Mouse (Mus musculus) erythroblast, adult 5-6 weeks (primary cell): Measurements from ENCODE around the gene Afg3l1. TPM values are rescaled to one million over a fixed set of nuclear protein-coding genes. Genes with fewer than 3 reads are reported as not detected.
"Not testable (repeated sequence)": the region's sequence is repeated elsewhere in the genome, so short reads cannot be mapped to it uniquely, and the experiment has no call there.

Source experiments
- ATAC-seq: replicated peaks from 2 replicates; pipeline ENCODE4 v1.8.0; 2016; ENCODE audit warnings: moderate number of reproducible peaks, mild to moderate bottlenecking, moderate TSS enrichment, inconsistent platforms; ENCODE audit not compliant: poor library complexity, low FRiP score, severe bottlenecking
- total RNA-seq, 2 experiments: library from RNA; stranded (forward) in 1 of 2; stranded (reverse) in 1 of 2; fragments of 150-400 nt in 1 of 2; fragments of 200-764, 138-1000 nt in 1 of 2; gene quantifications; 2 replicates each; pipeline versions ENCODE4 v1.2.3 to v1.2.4; 2015 to 2017; ENCODE audit warnings: low replicate concordance in 2 of 2

Afg3l1 gene
- total RNA-seq, 2 experiments from 2014 or later, result 2.6 to 10.4 TPM

- no peak for ATAC-seq
Measured at GRCm38 (mm10) chr8:123510819-123511218, 33.1 kb downstream of the Afg3l1 start.

GRCm38 (mm10) chr8:123514136-123514535, 36.4 kb downstream of the Afg3l1 start:
- ATAC-seq, result no peak

- no peak for ATAC-seq
Measured at GRCm38 (mm10) chr8:123514781-123515539, 37.3 kb downstream of the Afg3l1 start, which contains the start of gene Dbndd1. Dbndd1 (minus strand) TSS chr8:123515463.

- ATAC-seq, result no peak
Measured at GRCm38 (mm10) chr8:123515540-123515897, 37.8 kb downstream of the Afg3l1 start.

- ATAC-seq, result no peak
Measured at GRCm38 (mm10) chr8:123516596-123516995, 38.9 kb downstream of the Afg3l1 start.

GRCm38 (mm10) chr8:123518172-123518571, 40.5 kb downstream of the Afg3l1 start:
- no peak for ATAC-seq

GRCm38 (mm10) chr8:123518667-123519066, 41.0 kb downstream of the Afg3l1 start, which contains the start of gene Gas8:
Gas8 (plus strand) TSS chr8:123518834.
- ATAC-seq, result peak; percentile 58

- not testable (repeated sequence) for ATAC-seq
Measured at GRCm38 (mm10) chr8:123520048-123520447, 42.3 kb downstream of the Afg3l1 start.

GRCm38 (mm10) chr8:123527720-123528489, 50.2 kb downstream of the Afg3l1 start:
- ATAC-seq, result no peak

GRCm38 (mm10) chr8:123536242-123536989, 58.7 kb downstream of the Afg3l1 start:
- 0 out of 2 replicates have a peak, but pooled peaks have one; percentile 25 for ATAC-seq

- ATAC-seq, result no peak
Measured at GRCm38 (mm10) chr8:123536990-123537380, 59.3 kb downstream of the Afg3l1 start.

GRCm38 (mm10) chr8:123537641-123538040, 59.9 kb downstream of the Afg3l1 start:
- not testable (repeated sequence) for ATAC-seq

Other genes with a start within 250 kb of the Afg3l1 start
- 2.3 TPM in 1 of 2 replicates, not detected in the other for gene Spata2l, start 241.7 kb upstream of the Afg3l1 start, total RNA-seq (2015; ENCODE audit: low replicate concordance)
- 0.56 and 2.0 TPM in 2 replicates for gene Spata2l, start 241.7 kb upstream of the Afg3l1 start, total RNA-seq (2017; ENCODE audit: low replicate concordance)
- gene Zfp276, start 223.7 kb upstream of the Afg3l1 start, total RNA-seq (2015; ENCODE audit: low replicate concordance), result 6.0 and 8.8 TPM in 2 replicates
- 9.3 and 12.4 TPM in 2 replicates for gene Zfp276, start 223.7 kb upstream of the Afg3l1 start, total RNA-seq (2017; ENCODE audit: low replicate concordance)
- 3.6 and 5.2 TPM in 2 replicates for gene Vps9d1, start 223.6 kb upstream of the Afg3l1 start, total RNA-seq (2015; ENCODE audit: low replicate concordance)
- 6.6 and 9.8 TPM in 2 replicates for gene Vps9d1, start 223.6 kb upstream of the Afg3l1 start, total RNA-seq (2017; ENCODE audit: low replicate concordance)
- 2.3 and 16.5 TPM in 2 replicates for gene Fanca, start 159.3 kb upstream of the Afg3l1 start, total RNA-seq (2015; ENCODE audit: low replicate concordance)
- gene Fanca, start 159.3 kb upstream of the Afg3l1 start, total RNA-seq (2017; ENCODE audit: low replicate concordance), result 11.1 and 22.0 TPM in 2 replicates
- gene Spire2, start 145.2 kb upstream of the Afg3l1 start, total RNA-seq (2015; ENCODE audit: low replicate concordance), result not detected in 2 replicates
- 0.09 TPM in 1 of 2 replicates, not detected in the other for gene Spire2, start 145.2 kb upstream of the Afg3l1 start, total RNA-seq (2017; ENCODE audit: low replicate concordance)
- 25.3 and 45.0 TPM in 2 replicates for gene Tcf25, start 104.2 kb upstream of the Afg3l1 start, total RNA-seq (2015; ENCODE audit: low replicate concordance)
- gene Tcf25, start 104.2 kb upstream of the Afg3l1 start, total RNA-seq (2017; ENCODE audit: low replicate concordance), result 19.5 and 29.4 TPM in 2 replicates
- gene Mc1r, start 70.8 kb upstream of the Afg3l1 start, total RNA-seq (2015; ENCODE audit: low replicate concordance), result not detected in 2 replicates
- not detected in 2 replicates for gene Mc1r, start 70.8 kb upstream of the Afg3l1 start, total RNA-seq (2017; ENCODE audit: low replicate concordance)
- 3.8 TPM in 1 of 2 replicates, not detected in the other for gene Tubb3, start 66.5 kb upstream of the Afg3l1 start, total RNA-seq (2015; ENCODE audit: low replicate concordance)
- not detected in 2 replicates for gene Tubb3, start 66.5 kb upstream of the Afg3l1 start, total RNA-seq (2017; ENCODE audit: low replicate concordance)
- 11.3 and 15.8 TPM in 2 replicates for gene Def8, start 54.4 kb upstream of the Afg3l1 start, total RNA-seq (2015; ENCODE audit: low replicate concordance)
- 12.8 and 16.5 TPM in 2 replicates for gene Def8, start 54.4 kb upstream of the Afg3l1 start, total RNA-seq (2017; ENCODE audit: low replicate concordance)
- not detected in 2 replicates for gene Dbndd1, start 37.6 kb downstream of the Afg3l1 start, total RNA-seq (2015; ENCODE audit: low replicate concordance)
- gene Dbndd1, start 37.6 kb downstream of the Afg3l1 start, total RNA-seq (2017; ENCODE audit: low replicate concordance), result not detected in 2 replicates
- gene Gas8, start 40.9 kb downstream of the Afg3l1 start, total RNA-seq (2015; ENCODE audit: low replicate concordance), result not detected in 2 replicates
- 2.4 and 3.4 TPM in 2 replicates for gene Gas8, start 40.9 kb downstream of the Afg3l1 start, total RNA-seq (2017; ENCODE audit: low replicate concordance)
- 6.9 and 9.0 TPM in 2 replicates for gene Rhou, start 176.0 kb downstream of the Afg3l1 start, total RNA-seq (2015; ENCODE audit: low replicate concordance)
- 9.6 and 9.8 TPM in 2 replicates for gene Rhou, start 176.0 kb downstream of the Afg3l1 start, total RNA-seq (2017; ENCODE audit: low replicate concordance)